Mouse (Mus musculus) layer of hippocampus, postnatal 36 days (tissue): ENCODE results near the gene Samd8. TPM values are rescaled to one million over a fixed set of nuclear protein-coding genes. Genes with fewer than 3 reads are reported as not detected.

ENCODE experiments used
- DNase-seq, 2 experiments: peaks; one replicate each; pipeline ENCODE4 v3.0.0; 2022
- total RNA-seq, 2 experiments: library from RNA; stranded (reverse); gene quantifications; 2 replicates each; pipeline ENCODE4 v1.2.3; 2021

Samd8 gene
- total RNA-seq, 2 experiments from 2014 or later: 84.9 to 87.7 TPM

GRCm38 (mm10) chr14:21800641-21801040 is 50.3 kb downstream of the Samd8 start:
- no peak for DNase-seq

GRCm38 (mm10) chr14:21801624-21802023 is 51.3 kb downstream of the Samd8 start:
- DNase-seq: no peak

GRCm38 (mm10) chr14:21802543-21803206 is 52.3 kb downstream of the Samd8 start:
- DNase-seq: no peak

- DNase-seq: no peak
These were observed 55.9 kb downstream of the Samd8 start for GRCm38 (mm10) chr14:21806203-21806602.

- no peak for DNase-seq
These were observed 56.4 kb downstream of the Samd8 start for GRCm38 (mm10) chr14:21806631-21807160.

GRCm38 (mm10) chr14:21808208-21808922 is 58.0 kb downstream of the Samd8 start:
- DNase-seq: no peak

GRCm38 (mm10) chr14:21809418-21809817 is 59.1 kb downstream of the Samd8 start:
- no peak for DNase-seq

GRCm38 (mm10) chr14:21811301-21811700 is 61.0 kb downstream of the Samd8 start:
- no peak for DNase-seq

GRCm38 (mm10) chr14:21811744-21812393 is 61.5 kb downstream of the Samd8 start:
- DNase-seq: no peak

GRCm38 (mm10) chr14:21812590-21813162 is 62.3 kb downstream of the Samd8 start:
- peak in 1 of 2 experiments; percentile 41 for DNase-seq

GRCm38 (mm10) chr14:21813216-21813615 is 62.9 kb downstream of the Samd8 start:
- DNase-seq: no peak

GRCm38 (mm10) chr14:21813847-21814246 is 63.5 kb downstream of the Samd8 start:
- no peak for DNase-seq

GRCm38 (mm10) chr14:21814606-21815005 is 64.3 kb downstream of the Samd8 start:
- no peak for DNase-seq

- no peak for DNase-seq
These were observed 65.9 kb downstream of the Samd8 start for GRCm38 (mm10) chr14:21816255-21816654.

GRCm38 (mm10) chr14:21817453-21817852 is 67.1 kb downstream of the Samd8 start:
- DNase-seq: no peak

GRCm38 (mm10) chr14:21820880-21821505 is 70.7 kb downstream of the Samd8 start:
- DNase-seq: no peak

- DNase-seq: no peak
These were observed 72.0 kb downstream of the Samd8 start for GRCm38 (mm10) chr14:21822307-21822706.

- DNase-seq: peak; percentile 58 to 68
These were observed 72.6 kb downstream of the Samd8 start for GRCm38 (mm10) chr14:21822795-21823374.

GRCm38 (mm10) chr14:21823897-21824296 is 73.6 kb downstream of the Samd8 start:
- no peak for DNase-seq

GRCm38 (mm10) chr14:21824938-21825337 is 74.6 kb downstream of the Samd8 start, which contains the start of gene Vdac2:
Gene Vdac2, plus strand, starts transcription at chr14:21825238.
- no peak for DNase-seq

- DNase-seq: no peak
These were observed 75.6 kb downstream of the Samd8 start for GRCm38 (mm10) chr14:21825786-21826491.
